Mouse (Mus musculus) intestine, embryonic 16.5 days (tissue): ENCODE data around the gene Fam161a. TPM values are rescaled to one million over a fixed set of nuclear protein-coding genes. Genes with fewer than 3 reads are reported as not detected.
A peak's percentile ranks its signal among the peaks of the same experiment; 100 is the strongest.

ENCODE experiments used
- ATAC-seq: fragments of 200-750 bp; cut with Nextera tagmentation; 2 replicates; pipeline ENCODE4 v1.8.0; 2017; ENCODE audit warnings: moderate TSS enrichment, moderate library complexity
- H3K27ac ChIP-seq: fragments of 300-500 bp; sonication (generic); 2 replicates; pipeline ENCODE4 v1.5.1; 2014; ENCODE audit warnings: mild to moderate bottlenecking, low read length
- H3K27me3 ChIP-seq: fragments of 300-500 bp; sonication (generic); replicated peaks from 2 replicates; pipeline ENCODE4 v1.6.1; 2014; ENCODE audit warnings: low read length, control low read depth, mixed read lengths; ENCODE audit not compliant: control insufficient read depth, insufficient read depth
- H3K36me3 ChIP-seq: fragments of 300-500 bp; sonication (generic); 2 replicates; pipeline ENCODE4 v1.6.1; 2014; ENCODE audit warnings: low read length, control low read depth; ENCODE audit not compliant: control insufficient read depth, insufficient read depth
- H3K4me1 ChIP-seq: fragments of 300-500 bp; sonication (generic); 2 replicates; pipeline ENCODE4 v1.6.1; 2014; ENCODE audit warnings: low read length, control low read depth, mixed read lengths; ENCODE audit not compliant: control insufficient read depth, insufficient read depth
- H3K4me2 ChIP-seq: fragments of 300-500 bp; sonication (generic); 2 replicates; pipeline ENCODE4 v1.6.1; 2014; ENCODE audit warnings: low read depth, low read length, control low read depth
- H3K4me3 ChIP-seq: fragments of 300-500 bp; sonication (generic); 2 replicates; pipeline ENCODE4 v1.5.1; 2014; ENCODE audit warnings: mild to moderate bottlenecking, low read length
- H3K9ac ChIP-seq: fragments of 300-500 bp; sonication (generic); 2 replicates; pipeline ENCODE4 v1.6.1; 2014; ENCODE audit warnings: low read depth, low read length
- H3K9me3 ChIP-seq: fragments of 300-500 bp; sonication (generic); 2 replicates; pipeline ENCODE4 v1.6.1; 2016; ENCODE audit warnings: low read length, control low read depth; ENCODE audit not compliant: control insufficient read depth
- WGBS: fragments of 180-500 bp; shearing (Covaris S2); extraction: QIAGEN DNeasy Blood & Tissue Kit; methylation state at CpG from one replicate; pipeline ENCODE4 v1.1.7; 2014; 5-methylcytosine and 5-hydroxymethylcytosine counted together
- polyA plus RNA-seq: library from polyadenylated mRNA; unstranded; fragments of >200 nt; fragmentation: Nextera tagmentation; extraction: Ambion mirVana; gene quantifications from 2 replicates; pipeline ENCODE4 v1.2.1, GENCODE M21; 2015

The Fam161a gene
- polyA plus RNA-seq, 1 experiment from 2014 or later: 2.7 TPM

DNA sequence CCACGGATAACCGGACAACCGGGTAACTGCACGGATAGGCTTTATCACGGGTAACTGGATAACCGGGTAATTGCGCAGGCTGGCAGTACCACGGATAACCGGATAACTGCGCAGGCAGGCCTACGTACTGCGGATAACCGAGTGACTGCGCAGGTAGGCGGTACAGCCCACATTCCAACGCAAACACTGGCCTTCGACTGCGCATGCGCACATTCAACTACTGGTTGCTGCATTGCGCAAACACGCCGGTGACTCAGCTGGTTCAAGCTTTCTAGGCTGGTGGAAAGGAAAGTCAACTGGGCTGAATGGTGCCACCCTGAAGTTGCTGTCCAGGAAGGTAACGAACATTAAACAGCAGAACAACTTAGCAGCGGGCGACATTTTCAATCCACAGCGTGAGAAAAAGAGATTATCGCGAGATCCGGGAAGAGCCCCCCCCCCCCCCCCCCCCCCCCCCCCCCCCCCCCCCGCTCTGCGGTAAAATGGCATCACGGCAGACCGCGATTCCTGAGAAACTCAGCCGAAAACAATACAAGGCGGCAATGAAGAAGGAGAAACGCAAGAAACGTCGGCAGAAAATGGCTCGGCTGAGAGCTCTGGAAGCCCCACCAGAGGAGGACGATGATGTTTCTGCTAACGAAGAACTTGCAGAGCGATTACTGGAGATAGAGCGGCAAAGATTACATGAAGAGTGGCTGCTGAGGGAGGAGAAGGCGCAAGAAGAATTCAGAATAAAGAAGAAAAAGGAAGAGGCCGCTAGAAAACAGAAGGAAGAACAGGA lies 34.4 kb upstream of the Fam161a start:
- WGBS: 43% methylated on average over 44 of the region's 46 CpGs

DNA sequence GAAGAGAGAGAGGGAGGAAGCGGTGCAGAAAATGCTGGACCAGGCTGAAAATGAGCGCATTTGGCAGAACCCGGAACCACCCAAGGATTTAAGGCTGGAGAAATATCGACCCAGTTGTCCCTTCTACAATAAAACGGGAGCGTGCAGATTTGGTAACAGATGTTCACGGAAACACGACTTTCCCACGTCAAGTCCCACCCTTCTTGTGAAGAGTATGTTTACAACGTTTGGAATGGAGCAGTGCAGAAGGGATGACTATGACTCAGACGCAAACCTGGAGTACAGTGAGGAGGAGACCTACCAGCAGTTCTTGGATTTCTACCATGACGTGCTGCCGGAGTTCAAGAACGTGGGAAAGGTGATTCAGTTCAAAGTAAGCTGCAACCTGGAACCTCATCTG lies 33.7 kb upstream of the Fam161a start:
- Histone ChIP-seq H3K4me3 (peak overlapping the region; percentile 54), H3K9ac (peak overlapping the region; percentile 66), H3K27me3 (no peaks in the 10 kb centered on the region), H3K4me1 (no peaks in the 10 kb centered on the region; the same call in 1 of the 2 replicates), H3K36me3 (peaks cover 14% of the 10 kb centered on the region), H3K27ac (peak overlapping the region; percentile 74), H3K9me3 (peaks cover 26% of the 10 kb centered on the region), H3K4me2 (peak overlapping the region; percentile 55)
- 39% methylated on average over 14 of the region's 14 CpGs for WGBS
- ATAC-seq: 0 out of 2 replicates have a peak, but pooled peaks have one; percentile 41

More for the DNA sequence above, 34.4 kb upstream of the Fam161a start:
- Histone ChIP-seq H3K4me1 (no peaks in the 10 kb centered on the region; the same call in 1 of the 2 replicates), H3K27me3 (no peaks in the 10 kb centered on the region), H3K36me3 (peaks cover 18% of the 10 kb centered on the region), H3K4me2 (peak overlapping the region; percentile 60), H3K9ac (peak overlapping the region; percentile 66), H3K4me3 (peak overlapping the region; percentile 58), H3K9me3 (peaks cover 26% of the 10 kb centered on the region), H3K27ac (peak overlapping the region; percentile 78)
- peak; percentile 58 for ATAC-seq

DNA sequence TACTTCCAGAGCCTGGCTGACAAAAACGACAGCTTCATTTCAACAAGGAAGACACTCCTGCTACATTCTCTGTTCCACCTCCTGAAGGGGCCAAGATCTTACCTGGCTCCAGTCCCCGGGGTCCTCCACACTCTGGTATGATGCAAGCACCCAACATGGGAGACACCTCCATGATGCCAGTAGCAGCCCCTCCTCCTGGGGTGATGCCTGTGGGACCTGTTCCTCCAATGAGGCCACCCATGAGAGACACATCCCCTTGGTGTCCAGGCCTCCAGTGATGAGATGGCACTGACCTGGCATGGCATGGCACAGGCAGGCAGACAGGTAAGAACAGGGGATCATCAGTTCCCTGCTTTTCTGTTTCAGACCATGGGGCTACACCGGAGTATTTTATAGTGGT lies 29.1 kb upstream of the Fam161a start:
- no peak for ATAC-seq
- 92% methylated on average over 3 of the region's 3 CpGs for WGBS
- Histone ChIP-seq H3K9ac (no peak overlapping the region), H3K4me3 (no peak overlapping the region), H3K27ac (no peak overlapping the region), H3K27me3 (no peaks in the 10 kb centered on the region), H3K36me3 (0 out of 2 replicates have a peak, but pooled peaks cover 5% of the 10 kb centered on the region), H3K4me2 (no peak overlapping the region), H3K9me3 (peaks cover 12% of the 10 kb centered on the region), H3K4me1 (peaks cover 6% of the 10 kb centered on the region)

DNA sequence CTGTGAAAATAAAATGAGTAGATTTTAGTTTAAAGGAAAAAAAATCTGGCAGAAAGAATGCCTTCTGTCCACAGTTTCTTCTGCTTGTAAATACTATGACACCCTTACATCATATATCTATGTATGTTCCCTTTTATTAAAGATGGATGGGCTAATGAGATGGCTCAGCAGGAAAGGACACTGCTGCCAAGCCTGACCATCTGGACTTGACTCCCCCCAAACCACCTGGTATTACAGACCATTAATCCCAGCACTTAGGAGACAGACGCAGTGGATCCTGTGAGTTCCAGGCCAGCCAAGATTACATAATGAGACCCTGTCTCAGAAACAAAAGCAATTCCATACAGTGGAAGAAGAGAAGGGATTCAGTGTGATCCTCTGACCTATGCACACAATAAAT lies 28.6 kb upstream of the Fam161a start:
- Histone ChIP-seq H3K9ac (no peak overlapping the region), H3K4me3 (no peak overlapping the region), H3K4me1 (peaks cover 6% of the 10 kb centered on the region), H3K36me3 (0 out of 2 replicates have a peak, but pooled peaks cover 4% of the 10 kb centered on the region), H3K9me3 (peaks cover 7% of the 10 kb centered on the region; the same call in 1 of the 2 replicates), H3K27ac (no peak overlapping the region), H3K4me2 (no peak overlapping the region), H3K27me3 (no peaks in the 10 kb centered on the region)
- 36% methylated on average over 1 of the region's 1 CpGs for WGBS
- ATAC-seq: no peak

DNA sequence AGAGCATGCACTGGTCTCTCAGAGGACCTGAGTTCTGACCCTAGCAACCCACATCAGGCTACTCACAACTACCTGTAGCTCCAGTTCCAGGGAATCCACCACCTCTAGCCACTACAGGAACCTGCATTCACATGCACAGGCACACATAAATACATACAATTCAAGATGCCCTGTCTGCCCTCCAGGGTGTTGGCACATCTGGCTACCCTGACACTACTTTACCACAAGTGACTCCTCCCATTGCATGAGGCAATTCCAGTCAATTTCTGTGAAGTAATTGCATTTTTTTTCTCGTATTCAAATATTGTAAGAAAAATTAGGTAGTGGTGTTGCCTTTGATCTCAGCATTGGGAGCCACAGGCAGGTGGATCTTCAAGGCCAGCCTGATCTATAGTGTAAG lies 28.1 kb upstream of the Fam161a start:
- no peak for ATAC-seq
- no peaks in the 10 kb centered on the region for H3K36me3 ChIP-seq
- H3K4me1 ChIP-seq: peaks cover 6% of the 10 kb centered on the region
- no peak overlapping the region for H3K27ac ChIP-seq
- no peak overlapping the region for H3K4me2 ChIP-seq
- H3K27me3 ChIP-seq: no peaks in the 10 kb centered on the region
- 80% methylated on average over 1 of the region's 1 CpGs for WGBS
- H3K9ac ChIP-seq: no peak overlapping the region
- no peak overlapping the region for H3K4me3 ChIP-seq
- H3K9me3 ChIP-seq: peaks cover 1% of the 10 kb centered on the region; the same call in 1 of the 2 replicates

DNA sequence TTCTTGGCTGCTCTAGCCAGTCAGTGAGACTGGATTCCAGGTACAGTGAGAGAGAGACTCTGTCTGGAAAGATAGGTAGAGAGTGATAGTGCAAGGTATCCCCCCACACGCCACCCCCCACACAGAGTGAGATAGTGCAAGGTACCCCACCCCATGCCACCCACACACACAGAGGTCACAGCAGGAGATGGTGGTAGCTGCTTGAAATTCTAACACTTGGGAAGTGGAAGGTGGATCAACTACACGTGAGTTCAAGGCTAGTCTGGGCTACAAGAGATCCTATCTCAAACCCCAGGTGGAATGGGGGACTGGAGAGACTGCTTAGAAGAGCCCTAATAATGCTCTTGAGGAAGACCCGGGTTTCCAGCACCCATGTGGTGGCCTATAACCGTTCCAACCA lies 26.3 kb upstream of the Fam161a start:
- Histone ChIP-seq H3K4me3 (peak overlapping the region; percentile 70), H3K4me1 (peaks cover 6% of the 10 kb centered on the region), H3K4me2 (peak overlapping the region; percentile 65), H3K27me3 (no peaks in the 10 kb centered on the region), H3K36me3 (no peaks in the 10 kb centered on the region), H3K27ac (peak overlapping the region; percentile 8; the same call in 1 of the 2 replicates), H3K9ac (peak overlapping the region; percentile 80), H3K9me3 (no peaks in the 10 kb centered on the region)
- no peak for ATAC-seq
- WGBS: 28% methylated on average over 4 of the region's 4 CpGs

DNA sequence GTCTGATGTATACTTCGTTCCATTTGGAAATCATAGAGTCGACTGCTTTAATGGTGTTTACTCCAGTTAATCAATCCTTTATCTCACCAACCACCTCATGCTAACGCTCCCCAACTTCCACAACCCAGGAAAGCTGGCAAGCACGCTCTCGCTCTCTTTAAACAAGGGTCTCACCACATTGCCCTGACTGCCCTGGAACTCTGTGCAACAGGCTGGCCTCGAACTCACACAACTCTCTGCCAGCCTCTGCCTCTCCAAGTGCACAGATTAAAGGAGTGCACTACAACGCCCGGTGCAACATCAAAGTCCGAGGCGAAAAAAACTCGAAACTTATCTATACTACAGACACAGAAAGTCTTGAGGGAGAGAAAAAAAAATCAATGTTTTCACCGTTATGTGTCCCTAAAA lies 25.8 kb upstream of the Fam161a start:
- Histone ChIP-seq H3K27me3 (no peaks in the 10 kb centered on the region), H3K9ac (peak overlapping the region; percentile 80), H3K9me3 (no peaks in the 10 kb centered on the region), H3K27ac (peak overlapping the region; percentile 99), H3K4me3 (peak overlapping the region; percentile 70), H3K4me1 (peaks cover 6% of the 10 kb centered on the region), H3K36me3 (no peaks in the 10 kb centered on the region), H3K4me2 (peak overlapping the region; percentile 65)
- 2% methylated on average over 12 of the region's 12 CpGs for WGBS
- peak; percentile 64 for ATAC-seq

DNA sequence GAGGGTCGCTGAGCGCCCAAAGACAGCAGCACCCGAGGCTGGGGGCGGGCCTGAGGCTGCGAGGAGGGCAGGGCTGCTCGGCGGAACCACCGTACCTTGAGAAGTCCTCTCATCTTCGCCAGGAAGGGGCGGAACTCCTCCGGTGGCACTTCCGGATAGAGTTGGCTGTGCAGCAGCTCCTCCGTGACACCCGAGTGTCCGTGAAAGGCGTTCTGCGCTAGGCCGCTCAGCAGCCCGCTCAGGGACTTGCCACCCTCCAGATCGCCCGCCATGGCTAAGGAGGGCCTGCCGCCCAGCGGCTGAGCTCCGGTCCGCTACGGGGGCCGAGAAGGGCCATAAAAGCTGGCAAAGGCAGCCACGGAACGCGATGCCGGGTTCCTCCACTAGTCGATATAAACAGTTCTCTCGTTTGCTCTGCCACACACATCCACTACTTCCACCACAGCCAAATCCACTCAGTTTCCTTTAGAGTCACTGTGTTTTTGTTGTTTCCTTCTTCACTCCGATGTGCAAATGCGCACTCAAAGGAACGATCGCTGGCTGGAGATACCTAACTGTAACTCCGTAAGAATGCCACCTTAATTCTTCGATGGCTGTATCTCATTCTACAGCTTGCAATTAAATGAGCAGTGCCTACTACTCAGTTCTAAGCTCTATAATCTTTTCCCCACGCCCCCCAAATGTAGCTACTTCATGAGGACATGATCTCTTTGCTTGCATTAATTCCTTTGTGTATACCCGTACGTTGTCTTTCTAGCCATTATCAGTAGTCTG lies 25.2 kb upstream of the Fam161a start, which contains the start of the genes Gm28048 and Commd1:
Gene Gm28048 (minus strand): TSS at position 107 of the 774 bp plus-strand sequence.
Gene Commd1 (minus strand): TSS at position 399 of the 774 bp plus-strand sequence.
- peak within 1 kb of the TSS; percentile 99 for H3K27ac ChIP-seq
- H3K4me2 ChIP-seq: peak within 1 kb of the TSS; percentile 65
- H3K9me3 ChIP-seq: no peaks in the 10 kb centered on the region
- peaks cover 6% of the 10 kb centered on the region for H3K4me1 ChIP-seq
- ATAC-seq: peak; percentile 95
- peak within 1 kb of the TSS; percentile 70 for H3K4me3 ChIP-seq
- no peaks in the 10 kb centered on the region for H3K27me3 ChIP-seq
- peak within 1 kb of the TSS; percentile 80 for H3K9ac ChIP-seq
- WGBS: 3% methylated on average over 42 of the region's 42 CpGs
- no peaks in the 10 kb centered on the region for H3K36me3 ChIP-seq

DNA sequence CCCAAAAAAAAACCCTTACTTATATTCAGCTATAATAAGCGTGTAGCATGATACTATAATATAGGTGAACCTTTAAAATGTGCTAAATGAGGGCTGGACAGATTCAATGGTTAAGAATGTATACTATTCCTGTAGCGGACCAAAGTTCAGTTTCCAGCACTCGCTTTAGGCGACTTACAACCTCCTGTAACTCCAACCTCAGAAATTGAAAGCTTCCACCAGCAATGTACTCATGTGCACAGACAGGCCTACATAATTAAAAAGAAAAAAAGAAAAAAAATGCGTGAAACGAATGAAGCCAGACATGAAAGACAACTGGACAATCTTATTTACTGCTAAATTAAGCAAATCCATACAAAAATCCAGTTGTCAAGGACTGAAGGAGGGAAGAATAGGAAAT lies 24.5 kb upstream of the Fam161a start:
- Histone ChIP-seq H3K36me3 (no peaks in the 10 kb centered on the region), H3K4me2 (no peak overlapping the region), H3K4me1 (peaks cover 6% of the 10 kb centered on the region), H3K9me3 (no peaks in the 10 kb centered on the region), H3K4me3 (no peak overlapping the region), H3K27ac (no peak overlapping the region), H3K9ac (no peak overlapping the region), H3K27me3 (no peaks in the 10 kb centered on the region)
- no peak for ATAC-seq
- 76% methylated on average over 6 of the region's 6 CpGs for WGBS
